Mouse (Mus musculus): Measurements from ENCODE around the gene Gcgr. TPM values are rescaled to one million over a fixed set of nuclear protein-coding genes. Genes with fewer than 3 reads are reported as not detected.
"Not testable (repeated sequence)": the region's sequence is repeated elsewhere in the genome, so short reads cannot be mapped to it uniquely, and the experiment has no call there.

The Gcgr gene
- total RNA-seq, 1 experiment from 2014 or later: not detected

- no peak for ATAC-seq (replicated peaks in 1 of 2; ENCODE audit: insufficient read depth in 1 of 2, low FRiP score in 2 of 2, low TSS enrichment in 1 of 2, low read depth in 1 of 2, poor library complexity in 2 of 2, severe bottlenecking in 2 of 2)
These were observed 45.4 kb downstream of the Gcgr start for GRCm38 (mm10) chr11:120575940-120576339.

- no peak for ATAC-seq (replicated peaks in 1 of 2; ENCODE audit: insufficient read depth in 1 of 2, low FRiP score in 2 of 2, low TSS enrichment in 1 of 2, low read depth in 1 of 2, poor library complexity in 2 of 2, severe bottlenecking in 2 of 2)
These were observed 46.0 kb downstream of the Gcgr start for GRCm38 (mm10) chr11:120576365-120576981.

GRCm38 (mm10) chr11:120577211-120578023 lies 46.9 kb downstream of the Gcgr start:
- ATAC-seq (replicated peaks in 1 of 2; ENCODE audit: insufficient read depth in 1 of 2, low FRiP score in 2 of 2, low TSS enrichment in 1 of 2, low read depth in 1 of 2, poor library complexity in 2 of 2, severe bottlenecking in 2 of 2): no peak

GRCm38 (mm10) chr11:120578024-120578693 lies 47.7 kb downstream of the Gcgr start:
- no peak for ATAC-seq (replicated peaks in 1 of 2; ENCODE audit: insufficient read depth in 1 of 2, low FRiP score in 2 of 2, low TSS enrichment in 1 of 2, low read depth in 1 of 2, poor library complexity in 2 of 2, severe bottlenecking in 2 of 2)

DNA sequence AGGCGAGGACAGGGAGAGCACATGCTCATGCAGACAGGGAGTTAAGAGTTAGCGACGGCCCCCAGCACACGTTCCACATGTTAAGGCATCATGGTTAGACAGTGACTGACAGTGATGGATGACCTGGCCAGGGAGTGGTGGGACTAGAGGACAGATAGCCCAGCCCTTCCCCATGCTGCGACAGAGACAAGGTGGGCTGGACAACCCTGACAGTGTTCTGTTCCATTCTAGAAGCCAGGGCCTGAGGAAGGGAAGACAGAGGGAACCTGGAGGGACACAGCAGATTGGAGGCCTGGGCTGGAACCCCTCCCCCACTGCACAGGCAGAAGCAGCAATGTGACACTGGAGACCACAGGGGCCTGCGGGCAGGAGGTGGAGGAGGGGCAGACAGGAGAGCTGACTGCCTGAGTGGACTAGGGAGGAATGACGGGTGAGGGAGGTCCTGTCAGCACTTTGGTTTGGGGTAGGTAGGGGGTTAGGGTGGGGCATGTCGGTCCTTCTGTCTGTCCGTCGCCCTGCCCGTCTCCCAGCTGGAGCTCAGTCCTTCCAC lies 48.3 kb downstream of the Gcgr start:
- ATAC-seq (replicated peaks in 1 of 2; ENCODE audit: insufficient read depth in 1 of 2, low FRiP score in 2 of 2, low TSS enrichment in 1 of 2, low read depth in 1 of 2, poor library complexity in 2 of 2, severe bottlenecking in 2 of 2): no peak

GRCm38 (mm10) chr11:120579316-120580107 lies 49.0 kb downstream of the Gcgr start:
- ATAC-seq (replicated peaks in 1 of 2; ENCODE audit: insufficient read depth in 1 of 2, low FRiP score in 2 of 2, low TSS enrichment in 1 of 2, low read depth in 1 of 2, poor library complexity in 2 of 2, severe bottlenecking in 2 of 2): no peak; a peak in 1 of 4 replicates

DNA sequence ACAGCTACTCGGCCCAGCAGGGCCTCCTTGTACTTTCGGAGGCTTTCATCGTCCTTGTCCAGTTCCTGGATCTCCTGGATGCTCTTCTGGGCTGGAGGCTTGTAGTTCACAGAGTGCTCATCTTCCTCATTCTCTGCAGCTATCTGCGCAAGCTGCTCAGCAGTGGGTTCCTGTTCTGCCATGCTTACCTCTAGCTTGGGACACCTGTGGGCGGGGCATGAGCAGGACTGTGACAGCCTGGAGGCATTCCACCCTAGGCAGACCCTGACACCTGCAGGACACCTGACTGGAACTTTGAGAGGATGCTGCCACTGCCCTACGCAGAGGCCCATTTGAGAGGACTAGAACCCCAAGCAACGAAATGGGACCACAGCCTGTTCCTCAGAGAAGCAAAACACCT lies 49.7 kb downstream of the Gcgr start:
- ATAC-seq (replicated peaks in 1 of 2; ENCODE audit: insufficient read depth in 1 of 2, low FRiP score in 2 of 2, low TSS enrichment in 1 of 2, low read depth in 1 of 2, poor library complexity in 2 of 2, severe bottlenecking in 2 of 2): peak in 1 of 2 experiments; percentile 29; a peak in 2 of 4 replicates

DNA sequence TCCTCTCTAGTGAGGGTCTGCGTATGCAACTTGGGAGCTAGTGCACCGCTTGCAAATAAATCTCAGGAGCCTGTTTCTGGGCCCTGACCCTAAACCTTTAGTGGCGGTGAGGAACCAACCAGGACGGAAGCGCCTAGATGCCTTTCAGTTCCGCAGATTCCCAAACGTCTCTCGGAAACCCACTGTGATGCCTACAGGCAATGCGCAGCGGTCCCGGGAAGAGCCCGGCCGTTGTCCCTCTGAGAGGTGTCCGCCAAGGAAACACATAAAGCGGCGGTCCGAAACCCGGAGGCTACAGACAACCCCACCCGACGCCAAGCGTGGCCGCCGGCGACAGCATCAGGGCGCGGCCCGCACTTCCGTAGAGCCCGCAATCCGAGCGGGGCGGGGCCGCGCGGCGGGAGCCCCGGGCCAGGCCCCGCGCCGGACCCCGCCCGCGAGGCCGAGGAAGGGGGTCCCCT lies 50.4 kb downstream of the Gcgr start:
- no peak for ATAC-seq (replicated peaks in 1 of 2; ENCODE audit: insufficient read depth in 1 of 2, low FRiP score in 2 of 2, low TSS enrichment in 1 of 2, low read depth in 1 of 2, poor library complexity in 2 of 2, severe bottlenecking in 2 of 2)

GRCm38 (mm10) chr11:120581490-120582267 lies 51.2 kb downstream of the Gcgr start, which contains the start of gene Arhgdia:
Arhgdia (minus strand) TSS chr11:120581624.
- peak; percentile 25 to 30 for ATAC-seq (replicated peaks in 1 of 2; ENCODE audit: insufficient read depth in 1 of 2, low FRiP score in 2 of 2, low TSS enrichment in 1 of 2, low read depth in 1 of 2, poor library complexity in 2 of 2, severe bottlenecking in 2 of 2)

DNA sequence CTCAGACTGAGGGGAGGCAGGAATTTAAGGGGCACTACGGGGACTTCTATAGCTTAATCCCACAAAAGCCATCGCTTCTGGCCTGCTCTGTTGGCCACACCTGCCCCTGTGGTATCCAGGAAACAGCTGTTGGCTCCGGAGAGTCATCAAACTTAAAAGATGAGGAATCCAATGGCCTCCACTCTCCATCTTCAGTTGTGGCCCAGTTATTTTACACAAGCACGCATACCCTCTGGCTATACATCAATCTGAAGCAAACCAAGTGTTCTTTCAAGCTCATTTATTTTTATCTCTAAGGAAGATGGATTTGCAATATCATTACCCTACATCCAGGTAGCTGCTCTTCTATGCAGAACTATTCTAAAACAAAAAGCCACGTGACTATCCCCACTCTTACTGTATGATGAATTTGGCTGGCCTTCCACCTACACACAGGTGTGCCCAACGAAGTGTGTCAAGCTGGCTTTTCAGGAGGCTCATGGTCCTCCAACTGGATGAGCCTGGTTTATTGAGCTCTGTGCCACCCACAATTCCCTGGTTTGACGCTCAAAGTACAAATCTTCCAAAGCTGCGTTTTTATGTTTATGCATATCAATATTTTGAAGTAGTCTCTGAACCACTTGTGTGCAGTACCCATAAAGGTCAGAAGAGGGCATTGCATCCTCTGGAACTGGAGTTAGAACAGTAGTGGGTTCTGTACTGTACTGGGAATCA lies 51.9 kb downstream of the Gcgr start:
- no peak for ATAC-seq (replicated peaks in 1 of 2; ENCODE audit: insufficient read depth in 1 of 2, low FRiP score in 2 of 2, low TSS enrichment in 1 of 2, low read depth in 1 of 2, poor library complexity in 2 of 2, severe bottlenecking in 2 of 2)

- not testable (repeated sequence) for ATAC-seq (replicated peaks in 1 of 2; ENCODE audit: insufficient read depth in 1 of 2, low FRiP score in 2 of 2, low TSS enrichment in 1 of 2, low read depth in 1 of 2, poor library complexity in 2 of 2, severe bottlenecking in 2 of 2)
These were observed 52.4 kb downstream of the Gcgr start for GRCm38 (mm10) chr11:120582982-120583293.

DNA sequence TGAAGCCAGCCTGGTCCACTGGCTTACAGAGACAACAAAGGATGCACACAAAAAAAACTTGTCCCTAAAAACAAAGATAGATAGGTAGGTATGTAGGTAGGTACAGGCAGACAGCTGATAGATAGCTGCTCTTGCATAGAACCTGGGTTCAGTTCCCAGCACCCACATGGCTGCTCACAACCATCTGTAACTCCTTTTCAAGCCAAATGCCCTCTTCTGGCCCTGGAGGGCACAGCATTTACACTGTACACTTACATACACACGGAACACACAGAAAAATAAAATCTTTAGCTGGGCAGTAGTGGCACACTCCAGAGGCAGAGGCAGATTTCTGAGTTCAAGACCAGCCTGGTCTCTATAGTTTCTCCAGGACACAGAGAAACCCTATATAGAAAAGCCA lies 53.4 kb downstream of the Gcgr start:
- ATAC-seq (replicated peaks in 1 of 2; ENCODE audit: insufficient read depth in 1 of 2, low FRiP score in 2 of 2, low TSS enrichment in 1 of 2, low read depth in 1 of 2, poor library complexity in 2 of 2, severe bottlenecking in 2 of 2): no peak

GRCm38 (mm10) chr11:120588531-120588930 lies 58.0 kb downstream of the Gcgr start:
- peak in 1 of 2 experiments; percentile 42; a peak in 2 of 4 replicates for ATAC-seq (replicated peaks in 1 of 2; ENCODE audit: insufficient read depth in 1 of 2, low FRiP score in 2 of 2, low TSS enrichment in 1 of 2, low read depth in 1 of 2, poor library complexity in 2 of 2, severe bottlenecking in 2 of 2)
